22 mouse cellular contexts compared by ENCODE assay signal in genomic region chr15:62214300-62214699, GRCm38 (mm10).
DNase-seq lines count a peak whose midpoint lies in the region; ATAC-seq lines count a peak whose summit lies in the region.
"Had no signal": no experiment of that assay in that cellular context is flagged by ENCODE, and none has a peak within 500 bp of the region (broad histone marks: within the 10 kb centered on the region; RNA-seq: fewer than 3 reads in every experiment).

No protein-coding gene starts in this region.

- no peak overlapping the region for H3K27ac ChIP-seq in heart, embryonic 10.5 days
- no peak overlapping the region for H3K27ac ChIP-seq in heart, embryonic 11.5 days (ENCODE audit: low read depth, low read length)
- peak overlapping the region; percentile 69 for H3K27ac ChIP-seq in liver, embryonic 12.5 days
- H3K27ac ChIP-seq in liver, embryonic 16.5 days (ENCODE audit: low read length): 0 out of 2 replicates have a peak overlapping the region, but pooled peaks have one; percentile 16
- H3K27ac ChIP-seq: embryonic facial prominence, embryonic 10.5 days; forebrain, embryonic 10.5 days; forebrain, embryonic 15.5 days; heart, adult 2 months; heart, embryonic 13.5 days; hindbrain, embryonic 15.5 days had no signal

- peak; percentile 69 for DNase-seq in heart, embryonic 10.5 days (ENCODE audit: low spot score)
- DNase-seq in MEL-GATA-1-ER (ENCODE audit: extremely low read depth, low read depth): peak; percentile 60
- no peak for DNase-seq in gastrocnemius, postnatal 4 days (ENCODE audit: low spot score in 2 of 2)
- no peak for DNase-seq in cerebellum, postnatal 4 days (ENCODE audit: low spot score in 2 of 2)
- DNase-seq: adrenal gland, postnatal 14 days; B cell, adult 2 months; cerebellum, adult 18-20 months; cerebellum, adult 9-11 months; cerebellum, postnatal 36 days; gastrocnemius, postnatal 10 days; heart, adult 2 months; heart, postnatal 36 days had no signal

- peaks cover 10% of the 10 kb centered on the region for H3K4me1 ChIP-seq in heart, embryonic 10.5 days
- H3K4me1 ChIP-seq in heart, embryonic 11.5 days (ENCODE audit: control insufficient read depth, insufficient read depth, low read length): peaks cover 4% of the 10 kb centered on the region; the same call in 1 of the 2 replicates
- peaks cover 67% of the 10 kb centered on the region for H3K4me1 ChIP-seq in liver, embryonic 12.5 days
- peaks cover 36% of the 10 kb centered on the region for H3K4me1 ChIP-seq in liver, embryonic 16.5 days (ENCODE audit: control insufficient read depth, low read depth, low read length)
- H3K4me1 ChIP-seq: forebrain, embryonic 15.5 days had no signal

- H3K9ac ChIP-seq in heart, embryonic 11.5 days (ENCODE audit: low read depth, low read length): no peak overlapping the region
- peak overlapping the region; percentile 23; the same call in 1 of the 2 replicates for H3K9ac ChIP-seq in liver, embryonic 12.5 days
- no peak overlapping the region for H3K9ac ChIP-seq in liver, embryonic 16.5 days (ENCODE audit: low read depth, low read length)
- H3K9ac ChIP-seq: forebrain, embryonic 15.5 days; heart, embryonic 13.5 days; hindbrain, embryonic 15.5 days had no signal

- no peak overlapping the region for H3K4me3 ChIP-seq in heart, embryonic 10.5 days
- no peak overlapping the region for H3K4me3 ChIP-seq in heart, embryonic 11.5 days (ENCODE audit: low read depth, low read length)
- no peak overlapping the region for H3K4me3 ChIP-seq in liver, embryonic 12.5 days
- no peak overlapping the region for H3K4me3 ChIP-seq in liver, embryonic 16.5 days (ENCODE audit: low read depth, low read length)
- H3K4me3 ChIP-seq: embryonic facial prominence, embryonic 10.5 days; erythroblast, embryonic 14.5 days; forebrain, embryonic 10.5 days; forebrain, embryonic 15.5 days; heart, adult 2 months; heart, embryonic 13.5 days; hindbrain, embryonic 15.5 days had no signal

- 71% methylated on average over 4 of the region's 4 CpGs for WGBS in heart, embryonic 10.5 days
- 65% methylated on average over 4 of the region's 4 CpGs for WGBS in heart, embryonic 11.5 days (ENCODE audit: insufficient replicate concordance)
- 48% methylated on average over 4 of the region's 4 CpGs for WGBS in liver, embryonic 12.5 days (ENCODE audit: insufficient replicate concordance)
- 45% methylated on average over 4 of the region's 4 CpGs for whole genome bisulfite sequencing in liver, embryonic 16.5 days (ENCODE audit: insufficient replicate concordance)

- H3K4me2 ChIP-seq in heart, embryonic 11.5 days: no peak overlapping the region
- H3K4me2 ChIP-seq in liver, embryonic 12.5 days: peak overlapping the region; percentile 48
- H3K4me2 ChIP-seq in liver, embryonic 16.5 days (ENCODE audit: low read depth, low read length): no peak overlapping the region
- H3K4me2 ChIP-seq: forebrain, embryonic 15.5 days; heart, embryonic 13.5 days; hindbrain, embryonic 15.5 days had no signal

- H3K9me3 ChIP-seq in heart, embryonic 10.5 days: no peaks in the 10 kb centered on the region
- no peaks in the 10 kb centered on the region for H3K9me3 ChIP-seq in heart, embryonic 11.5 days (replicated peaks; ENCODE audit: control insufficient read depth, low read length)
- no peaks in the 10 kb centered on the region for H3K9me3 ChIP-seq in liver, embryonic 12.5 days (replicated peaks)
- no peaks in the 10 kb centered on the region; the same call in 1 of the 2 replicates for H3K9me3 ChIP-seq in liver, embryonic 16.5 days (replicated peaks; ENCODE audit: control insufficient read depth, low read length)
- H3K9me3 ChIP-seq: embryonic facial prominence, embryonic 10.5 days; forebrain, embryonic 10.5 days; forebrain, embryonic 15.5 days; heart, embryonic 13.5 days; hindbrain, embryonic 15.5 days had no signal

- H3K27me3 ChIP-seq in heart, embryonic 10.5 days (ENCODE audit: insufficient read depth, poor library complexity, severe bottlenecking): peaks cover 15% of the 10 kb centered on the region; the same call in 1 of the 2 replicates
- no peaks in the 10 kb centered on the region for H3K27me3 ChIP-seq in heart, embryonic 11.5 days (ENCODE audit: control insufficient read depth, insufficient read depth, low read length)
- H3K27me3 ChIP-seq in liver, embryonic 12.5 days (replicated peaks): no peaks in the 10 kb centered on the region
- no peaks in the 10 kb centered on the region for H3K27me3 ChIP-seq in liver, embryonic 16.5 days (ENCODE audit: control insufficient read depth, insufficient read depth, low read depth, low read length)
- H3K27me3 ChIP-seq: forebrain, embryonic 15.5 days; hindbrain, embryonic 15.5 days had no signal

- ATAC-seq in heart, embryonic 11.5 days (replicated peaks; ENCODE audit: insufficient number of reproducible peaks, low FRiP score, low TSS enrichment): no peak
- peak; percentile 46 for ATAC-seq in liver, embryonic 12.5 days
- ATAC-seq in liver, embryonic 16.5 days (ENCODE audit: low read depth): peak; percentile 39
- ATAC-seq in CD4-positive, CD25-positive, alpha-beta regulatory T cell, adult 4 months: no peak
- ATAC-seq: forebrain, embryonic 15.5 days had no signal

- H3K36me3 ChIP-seq in heart, embryonic 10.5 days: no peaks in the 10 kb centered on the region
- H3K36me3 ChIP-seq in heart, embryonic 11.5 days (ENCODE audit: control insufficient read depth, insufficient read depth, low read length): no peaks in the 10 kb centered on the region
- H3K36me3 ChIP-seq in liver, embryonic 12.5 days: peaks cover 23% of the 10 kb centered on the region
- H3K36me3 ChIP-seq in liver, embryonic 16.5 days (ENCODE audit: control insufficient read depth, insufficient read depth): no peaks in the 10 kb centered on the region
- H3K36me3 ChIP-seq: forebrain, embryonic 15.5 days; heart, embryonic 13.5 days; hindbrain, embryonic 15.5 days had no signal

Comparison
In these comparisons a context has a peak if more than half of its experiments do, and no peak if none do; other contexts are left out.
1. DNase-seq: peak in heart, embryonic 10.5 days (single experiment) and MEL-GATA-1-ER (single experiment); none in gastrocnemius, postnatal 4 days (0 of 2) and cerebellum, postnatal 4 days (0 of 2).
2. H3K27ac ChIP-seq: peak in liver, embryonic 12.5 days (single experiment) and liver, embryonic 16.5 days (single experiment); none in heart, embryonic 10.5 days (single experiment) and heart, embryonic 11.5 days (single experiment).
3. ATAC-seq: peak in liver, embryonic 12.5 days (single experiment) and liver, embryonic 16.5 days (single experiment); none in heart, embryonic 11.5 days (single experiment) and CD4-positive, CD25-positive, alpha-beta regulatory T cell, adult 4 months (single experiment).